Mouse (Mus musculus): ENCODE measurements at regions not wholly inside any gene's neighbourhood (a gene's known extent, or its start where the extent isn't known, plus 50 kb on each side); places are given as distances from the start of the nearest gene placed in this dataset.

DNA sequence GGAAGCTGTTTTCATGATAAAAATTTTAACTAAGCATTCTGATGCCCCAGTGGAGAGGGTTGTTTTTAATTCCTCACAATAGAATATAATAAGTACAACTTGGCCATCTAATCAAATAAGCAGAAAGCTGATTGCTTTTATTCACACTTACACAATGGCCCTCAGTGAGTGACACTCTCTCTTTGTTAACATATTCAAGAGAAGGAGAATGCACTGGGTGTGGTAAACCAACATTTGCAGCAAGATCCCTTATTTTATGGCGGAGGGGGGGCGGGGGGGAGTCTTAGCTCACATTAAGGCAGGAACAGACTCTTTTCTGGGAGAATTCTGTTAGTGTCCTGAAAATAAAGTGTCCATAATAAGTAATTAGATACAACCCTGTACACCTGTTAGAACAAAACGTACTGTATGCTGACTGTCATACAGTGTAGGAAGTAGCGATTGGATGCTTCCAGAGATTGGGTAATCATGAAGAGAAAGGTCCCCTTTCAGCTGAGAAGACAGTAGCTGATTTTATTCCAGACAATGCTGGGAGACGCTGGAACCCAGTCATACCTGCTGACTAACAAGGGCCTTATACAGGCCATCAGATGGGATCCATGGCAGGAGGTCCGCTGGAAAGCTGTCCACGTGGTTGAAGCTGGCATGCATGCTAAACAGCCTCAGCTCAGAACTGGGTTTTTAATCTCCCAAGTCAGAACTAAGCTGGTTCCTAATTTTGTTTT lies 63.4 kb upstream of the Eya4 start:
- no peak; the same call in 1 of the 2 replicates for ATAC-seq (ENCODE audit: low read depth)

DNA sequence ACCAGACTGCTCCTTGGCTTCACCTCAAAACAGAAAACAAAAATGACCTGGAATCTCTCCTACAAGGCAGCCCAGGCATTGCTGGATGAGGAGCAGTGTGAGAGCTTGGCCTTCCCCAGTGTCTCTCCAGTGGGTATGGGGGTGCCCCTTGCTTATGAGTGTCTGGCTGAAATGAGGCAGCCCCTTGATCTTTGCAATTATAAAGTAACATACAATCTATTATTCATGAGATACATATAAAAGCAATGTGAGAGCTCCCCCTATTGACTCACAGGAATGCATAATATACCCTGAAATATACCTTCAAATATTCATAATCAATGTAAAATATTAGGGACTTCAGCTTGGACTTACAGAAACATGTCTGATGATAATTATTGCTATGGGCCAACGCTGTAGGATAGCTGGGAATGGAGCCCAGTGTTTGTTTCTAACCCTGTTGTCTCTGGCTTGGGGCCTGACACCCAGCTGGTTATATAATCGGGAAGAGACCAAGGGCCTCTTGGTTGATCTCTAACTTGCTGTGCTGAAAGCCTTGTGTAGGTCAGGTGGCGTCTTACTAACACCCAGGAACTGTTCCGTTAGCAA lies 52.9 kb upstream of the Eya4 start:
- 49% methylated on average over 4 of the region's 4 CpGs for WGBS
- no peak overlapping the region for H3K9ac ChIP-seq (replicated peaks; ENCODE audit: low read depth, low read length)
- no peaks in the 10 kb centered on the region for H3K36me3 ChIP-seq (ENCODE audit: control insufficient read depth, insufficient read depth, low read length)
- no peaks in the 10 kb centered on the region for H3K4me1 ChIP-seq (ENCODE audit: control insufficient read depth, insufficient read depth, low read length)
- no peaks in the 10 kb centered on the region for H3K27me3 ChIP-seq (ENCODE audit: control insufficient read depth, insufficient read depth, low read length)
- ATAC-seq (ENCODE audit: low read depth) = peak; percentile 65; the same call in 1 of the 2 replicates
- H3K4me2 ChIP-seq (ENCODE audit: low read depth, low read length) = no peak overlapping the region
- H3K27ac ChIP-seq (ENCODE audit: low read depth, low read length) = no peak overlapping the region
- 0 out of 2 replicates have a peak, but pooled peaks cover 7% of the 10 kb centered on the region for H3K9me3 ChIP-seq (ENCODE audit: control insufficient read depth, low read length)
- no peak overlapping the region for H3K4me3 ChIP-seq (ENCODE audit: low read depth, low read length)

More for the DNA sequence above, 63.4 kb upstream of the Eya4 start:
- Histone ChIP-seq H3K27ac (ENCODE audit: low read depth, low read length) (no peak overlapping the region), H3K27me3 (ENCODE audit: control insufficient read depth, insufficient read depth, low read length) (no peaks in the 10 kb centered on the region), H3K9ac (replicated peaks; ENCODE audit: low read depth, low read length) (no peak overlapping the region), H3K4me3 (ENCODE audit: low read depth, low read length) (no peak overlapping the region), H3K4me1 (ENCODE audit: control insufficient read depth, insufficient read depth, low read length) (no peaks in the 10 kb centered on the region), H3K4me2 (ENCODE audit: low read depth, low read length) (no peak overlapping the region), H3K36me3 (ENCODE audit: control insufficient read depth, insufficient read depth, low read length) (no peaks in the 10 kb centered on the region), H3K9me3 (ENCODE audit: control insufficient read depth, low read length) (no peaks in the 10 kb centered on the region)
- WGBS = 54% methylated on average over 7 of the region's 7 CpGs

All from neural tube, embryonic 14.5 days (tissue).